Mouse (Mus musculus) MN1 (cell line): Measurements from ENCODE around the gene Dguok.

ENCODE experiments used
- DNase-seq: peaks from one replicate; pipeline ENCODE4 v3.0.0-alpha.2; 2016; ENCODE audit warnings: low spot score

Dguok gene

DNA sequence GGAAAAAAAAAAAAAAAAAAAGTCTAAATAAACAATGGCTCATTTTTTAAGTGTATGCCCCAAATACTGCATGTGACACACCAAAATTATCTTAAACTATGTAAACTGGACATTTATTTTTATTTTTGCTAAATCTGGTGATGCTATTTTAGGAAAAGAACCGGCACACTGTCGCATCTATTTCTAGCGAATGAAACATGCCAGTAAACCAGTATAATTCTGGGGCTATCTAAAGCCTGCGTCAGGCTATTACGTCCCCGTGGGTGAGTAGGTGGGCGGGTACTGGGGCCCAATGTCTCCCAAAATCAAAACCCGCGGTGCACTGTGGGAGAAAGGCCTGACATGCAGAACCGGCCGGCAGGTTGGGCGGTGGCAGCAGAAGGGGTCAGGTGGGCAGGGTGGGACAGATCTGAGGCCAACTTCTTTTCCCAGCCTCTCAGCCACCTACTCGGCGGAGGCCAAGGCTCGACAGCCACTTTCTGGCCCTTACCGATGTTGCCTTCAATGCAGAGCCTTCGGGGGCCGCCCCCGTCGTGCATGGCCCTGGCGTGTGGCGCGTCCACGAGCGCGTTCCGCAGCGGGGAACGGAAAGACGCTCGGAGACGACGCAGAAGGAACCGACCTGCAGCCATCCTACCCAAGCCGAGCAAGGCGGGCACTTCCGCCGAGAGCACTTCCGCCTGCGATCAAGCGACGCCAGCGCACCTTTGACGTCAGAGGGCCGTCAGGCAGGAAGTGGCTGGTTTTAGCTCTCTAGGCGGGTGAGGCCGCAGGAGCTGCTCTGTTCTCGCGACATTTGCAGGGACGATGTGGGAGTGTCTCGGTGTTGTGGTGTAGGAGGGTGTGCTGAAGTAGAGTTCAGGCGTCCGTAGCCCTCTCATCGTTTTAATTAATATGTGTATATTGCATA is at the start of gene Dguok:
Gene Dguok (minus strand): TSS at position 712 of the 910 bp plus-strand sequence.
- peak; percentile 99 for DNase-seq

DNA sequence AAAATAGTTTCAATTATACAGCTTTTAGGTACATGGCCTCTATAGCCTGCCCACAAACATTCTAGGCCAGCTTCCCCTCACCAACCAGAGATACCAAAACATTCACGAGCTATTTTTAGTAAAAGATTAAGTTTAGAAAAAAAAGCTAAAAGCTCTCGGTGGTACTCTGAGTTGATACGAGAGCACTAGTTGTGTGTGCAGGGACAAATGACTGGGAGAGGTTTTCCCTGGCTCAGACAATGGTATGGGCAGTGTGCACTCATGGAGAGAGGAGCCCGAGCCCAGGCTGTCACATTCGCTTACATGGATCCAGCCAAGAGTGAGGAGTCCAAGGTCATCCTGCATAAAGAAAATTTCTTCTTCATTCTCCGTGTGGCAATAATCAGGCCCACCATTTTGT is 49.2 kb upstream of the Dguok start:
- no peak for DNase-seq

DNA sequence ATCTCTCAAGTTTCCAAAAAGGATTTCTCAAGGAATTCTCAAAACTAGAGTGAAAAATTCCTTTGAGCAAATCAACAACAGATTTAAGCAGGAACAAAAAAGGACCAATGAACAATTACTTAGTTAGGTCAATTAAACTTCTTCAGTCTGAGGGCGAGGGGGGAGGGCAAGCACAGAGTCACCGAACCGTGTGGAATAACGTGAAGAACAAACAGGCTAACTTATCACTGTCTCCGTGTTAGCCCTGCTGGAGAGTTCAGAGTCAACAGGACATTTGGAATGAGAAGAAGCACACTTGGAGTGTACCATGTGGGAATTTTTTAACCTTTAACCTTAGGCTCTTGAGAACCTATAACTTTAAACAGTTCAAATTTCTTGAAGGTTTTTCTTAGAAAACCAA is 41.6 kb upstream of the Dguok start:
- no peak for DNase-seq

DNA sequence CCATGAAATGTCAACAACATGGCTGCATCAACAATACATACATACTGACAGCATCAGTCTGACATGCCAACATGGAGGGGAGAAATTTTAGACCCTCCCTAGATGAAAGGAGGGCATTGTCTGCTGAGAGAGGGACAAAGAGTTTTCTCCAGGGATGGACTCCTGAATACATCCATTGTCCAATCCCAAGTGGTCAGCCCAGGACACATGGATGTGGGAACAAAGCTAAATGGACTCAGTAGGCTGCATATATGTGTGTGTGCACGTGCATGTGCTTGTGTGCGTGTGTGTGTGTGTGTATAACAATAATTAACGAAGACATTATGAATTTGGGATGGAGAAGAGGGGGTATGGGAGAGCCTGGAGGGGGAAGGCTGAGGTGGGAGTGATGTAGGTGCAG is 39.0 kb upstream of the Dguok start:
- no peak for DNase-seq

DNA sequence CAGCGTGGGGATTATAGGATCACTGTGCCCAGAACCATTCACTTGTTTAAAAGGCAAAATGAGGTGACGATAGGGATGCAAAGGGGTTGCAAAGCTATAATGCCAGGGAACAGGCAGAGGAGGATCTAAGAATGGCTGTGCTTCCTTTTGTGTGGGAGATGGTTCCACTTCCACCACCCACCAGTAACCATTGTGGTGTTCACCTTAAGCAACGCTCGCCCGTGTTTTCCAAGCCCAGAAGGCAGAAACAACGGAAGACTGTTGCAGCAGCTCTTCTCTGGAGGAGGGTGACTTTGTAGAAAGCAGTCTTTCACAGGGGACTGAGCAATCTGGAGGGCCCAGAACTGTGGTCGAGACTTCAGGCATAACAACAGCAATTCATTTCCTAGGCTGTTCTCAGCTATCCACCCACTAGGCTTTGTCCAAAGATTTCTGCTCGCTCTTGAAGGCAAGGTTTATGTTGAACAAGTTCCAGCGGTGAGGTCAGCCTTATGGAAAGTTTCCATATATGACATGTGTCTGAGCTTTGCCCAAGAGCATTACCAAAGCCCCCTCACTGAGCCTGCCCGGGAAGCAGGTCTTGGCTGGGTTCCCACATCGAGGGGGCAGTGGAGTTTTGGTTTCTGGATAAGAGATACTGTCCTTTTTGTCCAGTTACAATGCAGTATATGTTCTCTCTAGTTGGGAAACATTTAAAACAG is 35.1 kb upstream of the Dguok start:
- DNase-seq, result peak; percentile 57

DNA sequence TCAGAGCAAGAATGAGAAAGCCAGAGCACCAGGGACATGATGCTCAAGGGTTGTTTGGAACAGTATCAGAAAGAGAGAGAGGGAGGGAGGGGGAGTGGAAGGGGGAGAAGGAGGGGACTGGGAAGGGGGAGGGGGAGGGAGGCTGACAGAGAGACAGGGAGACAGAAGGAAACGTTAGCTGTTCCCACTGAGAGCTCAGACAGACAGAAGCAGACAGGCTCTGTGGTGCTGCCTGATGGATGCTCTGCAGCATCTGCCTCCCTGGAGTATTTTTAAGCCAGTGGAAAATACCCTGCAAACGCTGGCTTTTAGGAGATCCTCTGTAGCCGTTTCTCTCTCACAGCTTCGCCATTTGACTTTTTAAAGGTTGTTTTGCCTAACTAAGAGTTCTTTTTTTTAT is 33.2 kb upstream of the Dguok start:
- DNase-seq, result no peak

DNA sequence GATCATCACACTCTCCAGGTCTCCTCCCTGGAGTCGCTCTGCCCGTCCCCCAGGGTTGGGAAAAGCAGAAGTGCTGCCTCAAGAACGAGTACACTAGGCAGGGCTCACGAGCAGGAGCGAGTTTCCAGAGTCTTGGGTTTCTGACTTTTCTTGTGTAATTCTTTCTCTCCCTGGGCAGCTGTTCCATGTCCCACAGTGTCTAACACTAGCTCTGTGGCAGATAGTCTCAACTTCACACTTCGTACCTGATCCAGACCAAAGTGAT is 30.0 kb upstream of the Dguok start:
- no peak for DNase-seq

DNA sequence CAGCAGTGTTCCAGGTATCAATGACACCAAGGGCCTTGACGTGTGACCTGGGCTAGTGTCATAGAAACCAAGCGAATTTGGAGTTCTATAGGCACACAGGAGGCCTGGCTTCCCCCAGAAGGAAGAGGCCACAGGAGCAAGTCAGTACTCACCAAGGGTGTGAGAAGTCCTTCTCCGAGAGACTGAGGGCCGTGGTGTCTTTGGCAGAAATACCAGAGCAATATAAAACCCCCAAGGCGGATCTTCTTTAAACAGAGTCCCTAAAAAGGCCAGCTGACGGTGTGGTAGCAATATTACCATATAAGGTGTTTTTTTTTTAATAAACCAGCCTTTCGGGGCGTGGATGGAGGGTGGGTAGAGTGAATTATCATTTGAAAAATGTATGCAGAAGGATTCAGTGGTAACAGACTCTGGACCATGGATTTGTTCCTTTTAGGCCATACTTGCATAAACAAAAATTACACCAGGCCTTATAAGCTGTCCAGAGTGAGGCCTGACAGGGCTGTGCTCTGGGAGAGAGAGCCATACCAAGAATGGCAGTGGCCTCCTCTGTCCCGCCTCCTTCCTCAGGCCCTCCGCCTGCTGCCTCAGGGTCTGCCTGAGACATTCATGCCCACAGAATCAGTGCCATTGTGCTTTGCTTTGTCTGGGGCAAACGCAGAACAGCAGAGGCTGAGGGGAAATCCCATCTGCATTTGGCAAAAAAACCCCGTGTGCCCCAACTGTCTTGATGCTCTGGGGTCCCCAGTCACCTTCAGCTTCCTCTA is 29.4 kb upstream of the Dguok start, which contains the start of gene Actg2:
Gene Actg2 (minus strand): TSS at position 238 of the 767 bp plus-strand sequence.
- no peak for DNase-seq

DNA sequence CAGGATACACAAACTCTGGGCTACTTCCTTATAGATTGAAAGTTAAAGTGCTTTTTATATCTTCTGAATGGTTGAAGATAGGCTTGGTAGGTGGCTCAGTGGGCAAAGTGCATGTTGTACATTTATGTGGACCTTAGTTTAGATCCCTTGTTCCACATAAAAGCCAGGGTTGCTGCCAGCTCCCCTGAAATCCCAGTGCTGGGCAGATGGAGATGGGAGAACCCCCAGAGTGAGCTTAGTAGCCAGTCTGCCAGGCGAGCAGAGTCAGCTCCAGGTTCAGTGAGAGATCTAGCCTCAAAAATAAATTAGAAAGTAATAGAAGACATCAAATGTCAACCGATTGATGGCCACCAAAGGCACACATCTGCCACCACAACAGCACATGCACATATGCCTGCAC is 25.8 kb upstream of the Dguok start:
- no peak for DNase-seq

DNA sequence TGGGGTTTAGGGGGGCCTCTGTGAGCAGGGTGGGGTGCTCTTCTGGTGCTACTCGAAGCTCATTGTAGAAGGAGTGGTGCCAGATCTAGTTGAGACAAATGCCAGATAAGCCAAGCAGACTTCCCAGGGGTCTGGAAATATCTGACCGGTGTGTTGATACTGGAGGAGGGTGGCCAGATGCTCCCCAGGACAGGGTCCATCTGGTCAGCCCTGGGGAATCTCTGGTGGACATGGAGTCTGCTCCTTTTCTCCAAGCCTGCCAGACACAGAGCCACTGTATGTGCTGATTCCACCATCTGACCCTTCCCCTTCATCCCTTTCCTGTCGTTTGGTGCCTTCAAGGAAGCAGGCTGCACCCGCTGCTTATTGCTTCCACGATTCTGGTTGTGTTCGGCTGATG is 16.4 kb upstream of the Dguok start:
- peak; percentile 54 for DNase-seq

DNA sequence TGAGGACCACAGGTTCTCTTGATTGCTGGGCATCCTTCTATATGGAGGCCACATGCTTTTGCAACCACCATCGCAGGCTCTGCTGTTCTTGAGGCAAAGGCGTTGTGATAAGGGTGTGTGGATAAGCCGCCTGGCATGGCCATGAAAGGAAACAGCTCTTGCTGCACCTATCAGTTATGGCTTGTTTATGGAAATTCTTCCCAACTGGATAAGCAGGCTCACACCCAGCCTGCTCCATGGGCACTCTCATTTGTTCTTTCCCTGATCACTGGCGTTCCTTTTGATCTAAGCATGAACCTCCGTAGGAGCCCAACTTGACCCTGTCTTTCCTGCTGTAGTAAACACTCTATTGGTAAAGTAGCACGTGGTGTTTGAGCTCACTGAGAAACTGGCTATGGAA is 15.0 kb upstream of the Dguok start:
- DNase-seq, result no peak

DNA sequence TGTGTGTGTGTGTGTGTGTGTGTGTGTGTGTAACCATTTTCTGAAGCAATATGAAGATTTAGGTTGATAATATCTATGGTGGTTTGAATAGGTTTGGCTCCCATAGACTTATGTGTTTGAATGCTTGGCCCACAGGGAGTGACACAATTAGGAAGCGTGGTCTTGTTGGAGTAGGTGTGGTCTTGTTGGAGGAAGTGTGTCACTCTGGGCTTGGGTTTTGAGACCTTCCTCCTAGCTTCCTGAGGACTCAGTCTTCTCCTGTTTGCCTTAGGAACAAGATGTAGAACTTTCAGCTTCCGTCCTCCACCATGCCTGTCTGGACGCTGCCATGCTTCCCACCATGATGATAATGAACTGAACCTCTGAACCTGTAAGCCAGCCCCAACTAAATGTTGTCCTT is 11.9 kb upstream of the Dguok start:
- no peak for DNase-seq

DNA sequence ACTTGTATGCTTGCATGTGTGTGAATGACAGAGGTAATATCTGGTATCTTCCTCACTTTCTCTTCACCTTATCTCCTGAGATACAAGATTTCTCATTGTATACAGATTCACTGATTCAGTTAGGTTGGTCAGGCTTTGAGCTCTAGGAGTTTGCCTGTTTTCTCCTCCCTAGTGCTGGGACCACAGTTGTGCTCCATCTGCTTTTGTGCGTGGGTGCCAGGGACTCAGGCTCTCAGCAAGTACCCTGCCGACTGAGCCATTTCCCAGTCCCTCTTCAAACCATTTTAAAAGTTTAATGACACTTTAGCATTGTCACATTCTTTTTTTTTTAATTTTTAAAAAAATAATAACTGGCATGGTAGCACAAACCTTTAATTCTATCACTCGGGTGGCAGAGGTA is 8.4 kb upstream of the Dguok start:
- DNase-seq, result no peak

DNA sequence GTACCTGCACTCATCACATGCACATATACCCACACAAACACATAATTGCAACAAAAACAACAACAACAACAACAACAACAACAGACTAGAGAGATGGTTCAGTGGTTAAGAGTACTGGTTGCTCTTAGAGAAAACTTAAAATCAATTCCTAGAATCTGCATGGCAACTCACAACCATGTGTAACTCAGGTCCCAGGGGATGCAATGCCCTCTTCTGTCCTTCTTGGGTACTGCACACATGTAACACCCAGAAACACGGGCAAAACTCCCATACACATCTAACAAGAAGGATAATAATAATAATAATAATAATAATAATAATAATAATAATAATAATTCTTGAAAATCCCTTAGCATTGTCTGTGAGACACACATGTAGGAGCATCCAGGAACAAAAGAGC is 5.7 kb upstream of the Dguok start:
- DNase-seq, result peak; percentile 40

DNA sequence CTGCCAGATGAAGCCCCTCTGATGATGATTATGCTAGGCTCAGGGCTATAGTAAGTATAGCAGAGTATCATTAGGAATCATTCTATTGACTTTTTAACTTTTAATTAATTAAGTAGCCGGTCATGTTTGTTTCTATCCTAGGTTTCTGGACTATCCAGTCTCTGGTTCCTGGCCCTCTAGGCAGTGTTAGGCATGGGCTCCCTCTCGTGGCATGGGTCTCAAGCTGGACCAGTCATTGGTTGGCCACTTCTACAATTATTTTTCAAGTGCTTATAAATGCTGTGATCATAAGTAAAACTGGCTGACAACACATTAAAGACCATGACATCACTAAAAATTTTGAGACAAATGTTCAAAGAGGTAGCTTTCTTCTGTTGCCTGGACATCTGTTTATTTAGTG is 3.4 kb upstream of the Dguok start:
- peak; percentile 36 for DNase-seq

DNA sequence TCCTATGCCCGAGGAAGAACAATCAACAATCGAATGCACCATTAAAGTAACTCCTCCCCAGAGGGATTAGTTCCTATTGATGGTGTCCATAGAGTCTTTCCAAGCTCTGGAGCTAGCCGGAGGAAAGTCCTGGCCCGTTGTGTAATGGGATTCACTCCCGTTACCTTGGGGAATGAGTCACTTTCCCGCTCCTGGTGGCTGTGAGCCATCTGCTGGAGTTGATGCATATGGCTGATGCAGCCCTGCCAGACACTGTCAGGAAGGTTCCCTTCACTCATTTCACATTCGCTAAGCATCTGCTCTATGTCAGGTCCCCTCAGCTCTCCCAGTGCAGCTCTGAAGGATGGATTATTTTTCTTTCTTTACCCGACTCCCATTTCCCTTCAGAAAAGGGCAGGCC is 2.7 kb upstream of the Dguok start:
- DNase-seq, result peak; percentile 86

DNA sequence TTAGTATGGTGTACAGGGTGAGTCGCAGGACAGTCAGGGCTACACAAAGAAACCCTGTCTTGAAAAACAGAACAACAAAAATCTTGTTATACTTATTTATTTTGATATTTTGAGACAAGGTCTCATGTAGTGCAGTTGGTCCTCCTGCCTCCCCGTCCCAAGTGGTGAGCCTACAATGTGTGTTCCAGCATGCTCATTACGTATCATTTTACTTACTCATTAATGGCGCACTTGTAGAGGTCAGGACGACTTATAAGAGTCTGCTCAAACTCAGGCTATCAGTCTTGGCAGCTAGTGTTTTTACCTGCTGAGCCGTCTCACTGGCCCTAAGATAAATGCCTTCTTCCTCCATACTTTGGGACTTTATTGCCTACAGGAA is 388 bp upstream of the Dguok start:
- no peak for DNase-seq

DNA sequence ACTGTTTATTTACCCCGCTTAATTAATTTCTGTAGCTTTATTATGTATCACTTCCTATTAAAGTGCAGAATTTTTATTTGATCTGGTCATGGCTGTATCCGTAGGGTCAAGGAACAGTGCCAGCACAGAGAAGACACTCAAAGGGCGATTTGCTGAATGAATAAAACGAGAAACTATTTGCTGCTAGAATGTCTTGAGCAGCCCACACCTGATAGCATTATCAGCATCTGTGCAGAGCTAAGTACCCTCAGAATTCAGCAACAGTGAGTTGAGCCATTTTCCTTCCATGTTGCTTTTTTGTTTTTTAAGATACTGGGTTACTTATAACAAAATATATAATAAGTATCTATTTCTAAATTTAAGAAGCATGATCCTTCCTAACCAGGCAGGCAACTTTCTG is 1.2 kb downstream of the Dguok start:
- DNase-seq, result no peak

DNA sequence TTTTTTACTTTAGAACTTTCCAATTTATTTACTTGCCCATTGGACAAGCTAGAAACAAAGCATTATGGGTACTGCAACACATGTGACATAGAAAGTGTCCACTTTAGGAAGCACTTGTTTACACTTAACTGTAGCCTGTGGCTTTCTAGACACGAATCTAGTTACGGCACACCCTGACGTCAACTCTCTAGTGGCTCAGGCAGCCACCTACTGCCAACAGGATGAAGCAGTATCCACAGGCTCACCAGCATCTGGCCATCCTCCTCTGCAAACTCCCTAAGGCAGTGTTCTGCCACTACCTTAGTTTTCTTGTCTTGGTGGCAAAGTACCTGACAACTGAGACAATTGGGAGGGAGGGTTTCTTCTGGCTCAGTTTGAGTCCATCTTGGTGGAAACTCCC is 3.4 kb downstream of the Dguok start:
- DNase-seq, result no peak

DNA sequence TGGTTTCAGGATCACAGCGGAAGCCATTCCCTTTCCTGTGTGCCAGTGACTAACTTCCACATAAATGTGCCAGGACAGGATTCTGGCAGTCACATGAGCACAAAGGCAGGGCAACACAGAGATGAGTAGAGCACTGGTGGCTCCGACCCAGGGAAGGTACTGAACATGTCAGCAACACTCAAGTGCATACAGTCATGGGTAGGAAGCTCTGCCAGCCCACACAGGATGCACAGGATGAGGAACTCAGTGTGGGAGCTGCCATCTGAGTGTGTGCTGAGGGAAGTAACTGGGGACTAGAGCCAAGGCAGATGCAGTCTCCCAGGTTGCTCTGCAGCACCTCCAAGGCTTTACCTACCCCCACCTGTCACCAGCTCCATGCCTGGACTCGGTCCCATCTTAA is 4.1 kb downstream of the Dguok start:
- DNase-seq, result no peak

DNA sequence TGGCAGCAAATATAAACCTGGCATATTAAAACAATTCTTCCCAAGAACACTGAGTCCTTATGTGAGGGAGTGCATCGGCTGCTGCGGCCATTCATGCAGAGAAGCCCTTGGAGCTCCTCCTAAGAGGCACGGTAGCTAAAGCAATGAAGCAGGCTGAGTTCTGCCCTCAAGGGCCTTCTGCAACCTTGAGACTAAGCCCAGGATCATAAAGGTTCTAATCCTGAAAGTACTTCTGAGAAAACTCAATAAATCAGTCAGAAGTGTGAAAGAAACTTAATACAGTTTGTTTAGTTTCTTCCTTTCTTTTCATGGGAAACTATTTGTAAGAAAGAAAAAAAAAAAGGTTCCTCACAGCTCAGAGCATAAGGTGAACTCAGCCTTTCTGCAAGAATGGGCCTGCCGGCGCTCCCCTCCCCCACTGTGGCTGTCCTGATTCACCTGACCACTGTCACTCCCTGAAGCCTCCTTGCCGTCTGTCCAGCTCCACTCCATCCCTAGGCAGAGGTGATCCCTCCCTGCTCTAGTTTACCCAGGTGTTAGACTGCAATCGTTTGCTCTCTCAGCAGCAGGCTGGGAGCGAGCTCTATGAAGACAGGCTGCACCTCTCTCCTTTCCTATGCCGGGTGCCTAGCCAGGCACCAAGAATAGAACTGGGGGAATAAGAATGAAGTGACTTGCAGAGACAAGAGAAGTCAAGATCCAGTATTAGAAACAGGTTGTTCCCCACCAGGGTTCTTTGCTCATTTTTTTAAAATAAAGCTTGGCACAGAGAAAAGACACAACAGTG is 5.1 kb downstream of the Dguok start:
- no peak for DNase-seq

DNA sequence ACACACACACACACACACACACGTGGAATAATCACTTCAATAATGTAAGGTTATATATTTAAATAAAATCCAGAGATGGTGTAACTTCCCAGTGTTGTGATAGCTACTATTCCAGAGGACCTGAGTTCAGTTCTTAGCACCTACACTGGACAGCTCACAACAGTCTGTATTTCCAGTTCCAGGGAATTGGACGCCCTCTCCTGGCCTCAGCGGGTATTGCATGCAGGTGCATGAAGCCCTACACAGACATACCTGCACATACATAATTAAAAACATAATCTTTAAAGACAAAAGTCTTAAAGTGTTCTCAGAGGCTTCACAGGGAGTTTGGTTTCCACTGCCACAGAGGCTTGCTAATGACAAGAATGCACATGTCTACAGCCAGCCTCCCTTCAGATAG is 6.3 kb downstream of the Dguok start:
- no peak for DNase-seq
